Mouse (Mus musculus) left cerebral cortex, postnatal 14 days (tissue): ENCODE measurements around the gene Myo9b. TPM values are rescaled to one million over a fixed set of nuclear protein-coding genes. Genes with fewer than 3 reads are reported as not detected.
"Not testable (repeated sequence)": the region's sequence is repeated elsewhere in the genome, so short reads cannot be mapped to it uniquely, and the experiment has no call there.

Source experiments
- DNase-seq, 2 experiments: peaks; one replicate each; pipeline ENCODE4 v3.0.0; 2021 to 2022; ENCODE audit warnings: low spot score in 2 of 2, mixed read lengths in 1 of 2
- intact Hi-C: fragments of 180-260 bp; cut with DNase I; formaldehyde crosslinking; loops from one replicate; pipeline ENCODE4 v1.15.1; 2025
- long read RNA-seq, 2 experiments: library from polyadenylated mRNA; stranded (forward); transcript quantifications; one replicate each; pipeline ENCODE4 v2.0.0; 2021
- total RNA-seq, 2 experiments: library from RNA; stranded (reverse); gene quantifications; 2 replicates each; pipeline ENCODE4 v1.2.3; 2021

The Myo9b gene
- 10 to 100 TPM; 29.0 to 30.0 TPM for total RNA-seq
- long read RNA-seq, experiment 1, partial matches to known transcripts = 13 of 23 reads
- long read RNA-seq, experiment 1, other reads (novel, unspliced or antisense) = 10 of 23 reads
- long read RNA-seq, experiment 2, partial matches to known transcripts = 10 of 19 reads
- long read RNA-seq, experiment 2, other reads (novel, unspliced or antisense) = 9 of 19 reads

- intact Hi-C loops = loop anchor here (10.0 kb wide), 1 partner anchor 368 kb away; the partner anchor contains the start of gene Map1s
- peak; percentile 97 to 99 for DNase-seq
These were observed at the start of gene Myo9b, which contains the start of gene Haus8 for GRCm38 (mm10) chr8:71272286-71273150. TSS of gene Myo9b (plus strand) at chr8:71272714. TSS of gene Haus8 (minus strand) at chr8:71272934.

GRCm38 (mm10) chr8:71224560-71224959 lies 48.0 kb upstream of the Myo9b start:
- no peak for DNase-seq
- intact Hi-C loops = no loop called here

- intact Hi-C loops = no loop called here
- DNase-seq = no peak
These were observed 29.8 kb upstream of the Myo9b start for GRCm38 (mm10) chr8:71242757-71243156.

GRCm38 (mm10) chr8:71248203-71248602 lies 24.3 kb upstream of the Myo9b start:
- no peak for DNase-seq
- intact Hi-C loops = no loop called here

GRCm38 (mm10) chr8:71256545-71257232 lies 15.8 kb upstream of the Myo9b start:
- intact Hi-C loops = no loop called here
- DNase-seq = no peak

GRCm38 (mm10) chr8:71261234-71261633 lies 11.3 kb upstream of the Myo9b start:
- intact Hi-C loops = no loop called here
- no peak for DNase-seq

GRCm38 (mm10) chr8:71267690-71268089 lies 4.8 kb upstream of the Myo9b start:
- intact Hi-C loops = no loop called here

GRCm38 (mm10) chr8:71268286-71268685 lies 4.2 kb upstream of the Myo9b start:
- intact Hi-C loops = not testable (repeated sequence)

More at GRCm38 (mm10) chr8:71267690-71268089, 4.8 kb upstream of the Myo9b start:
- DNase-seq = no peak

GRCm38 (mm10) chr8:71271630-71272029 lies 884 bp upstream of the Myo9b start:
- DNase-seq = no peak
- intact Hi-C loops = loop anchor here (10.0 kb wide), 1 partner anchor 367 kb away; the partner anchor contains the start of gene Map1s

More at GRCm38 (mm10) chr8:71268286-71268685, 4.2 kb upstream of the Myo9b start:
- not testable (repeated sequence) for DNase-seq

- peak in 1 of 2 experiments; percentile 53 for DNase-seq
- intact Hi-C loops = loop anchor here (10.0 kb wide), 1 partner anchor 368 kb away; the partner anchor contains the start of gene Map1s
These were observed 617 bp downstream of the Myo9b start for GRCm38 (mm10) chr8:71273151-71273510.

GRCm38 (mm10) chr8:71274478-71274877 lies 2.0 kb downstream of the Myo9b start:
- intact Hi-C loops = loop anchor here (10.0 kb wide), 1 partner anchor 370 kb away; the partner anchor contains the start of gene Map1s
- DNase-seq = no peak

GRCm38 (mm10) chr8:71276166-71276565 lies 3.7 kb downstream of the Myo9b start:
- no peak for DNase-seq
- intact Hi-C loops = loop anchor here (10.0 kb wide), 1 partner anchor 371 kb away; the partner anchor contains the start of gene Map1s

GRCm38 (mm10) chr8:71279409-71279808 lies 6.9 kb downstream of the Myo9b start:
- intact Hi-C loops = loop anchor here (10.0 kb wide), 1 partner anchor 375 kb away; the partner anchor contains the start of gene Map1s
- DNase-seq = not testable (repeated sequence)

GRCm38 (mm10) chr8:71281731-71282130 lies 9.2 kb downstream of the Myo9b start:
- DNase-seq = not testable (repeated sequence)
- intact Hi-C loops = loop anchor here (5.0 kb wide), 1 partner anchor 456 kb away; no protein-coding TSS in a partner anchor

GRCm38 (mm10) chr8:71282621-71283020 lies 10.1 kb downstream of the Myo9b start:
- no peak for DNase-seq
- intact Hi-C loops = loop anchor here (5.0 kb wide), 1 partner anchor 455 kb away; no protein-coding TSS in a partner anchor

- DNase-seq, intact Hi-C loops: not testable (repeated sequence)
These were observed 13.7 kb downstream of the Myo9b start for GRCm38 (mm10) chr8:71286223-71286622.

- DNase-seq = no peak
- intact Hi-C loops = no loop called here
These were observed 16.0 kb downstream of the Myo9b start for GRCm38 (mm10) chr8:71288441-71288949.

GRCm38 (mm10) chr8:71289098-71289497 lies 16.6 kb downstream of the Myo9b start:
- intact Hi-C loops = no loop called here
- no peak for DNase-seq

- no peak for DNase-seq
- intact Hi-C loops = no loop called here
These were observed 17.7 kb downstream of the Myo9b start for GRCm38 (mm10) chr8:71290211-71290610.
